Mouse (Mus musculus) C2C12 (cell line): Measurements from ENCODE around the gene Gprc5b. TPM values are rescaled to one million over a fixed set of nuclear protein-coding genes. Genes with fewer than 3 reads are reported as not detected.
A peak's percentile ranks its signal among the peaks of the same experiment; 100 is the strongest.

Experiments
- H3K27me3 ChIP-seq: one replicate; pipeline ENCODE4 v1.6.1; 2011; ENCODE audit not compliant: control insufficient read depth, insufficient read depth, insufficient read length
- H3K36me3 ChIP-seq: one replicate; pipeline ENCODE4 v1.6.1; 2011; ENCODE audit not compliant: control insufficient read depth, insufficient read depth
- H3K4me3 ChIP-seq: one replicate; pipeline ENCODE4 v1.5.1; 2011; ENCODE audit warnings: mild to moderate bottlenecking, control low read depth; ENCODE audit not compliant: poor library complexity, insufficient read depth, severe bottlenecking
- H3K79me2 ChIP-seq: one replicate; pipeline ENCODE4 v1.6.1; 2011; ENCODE audit not compliant: control insufficient read depth, insufficient read depth
- H3K79me3 ChIP-seq: one replicate; pipeline ENCODE4 v1.6.1; 2011; ENCODE audit warnings: low read depth, control low read depth
- H3ac ChIP-seq: one replicate; pipeline ENCODE3; 2011; ENCODE audit warnings: low read depth; ENCODE audit not compliant: control insufficient read depth, insufficient read length
- CEBPB ChIP-seq: IDR thresholded peaks from one replicate; pipeline ENCODE4 v1.6.1; 2011; ENCODE audit warnings: low read depth, mild to moderate bottlenecking, control low read depth, moderate library complexity
- CTCF ChIP-seq: IDR thresholded peaks from one replicate; pipeline ENCODE4 v1.5.1; 2011; ENCODE audit not compliant: control insufficient read depth, insufficient read depth, insufficient read length
- FOSL1 ChIP-seq: IDR thresholded peaks from one replicate; pipeline ENCODE4 v1.8.0; 2011; ENCODE audit warnings: mild to moderate bottlenecking, low read length; ENCODE audit not compliant: poor library complexity, insufficient read depth, severe bottlenecking
- MAX ChIP-seq: IDR thresholded peaks from one replicate; pipeline ENCODE4 v1.6.1; 2011; ENCODE audit warnings: mild to moderate bottlenecking, control low read depth
- MYOD1 ChIP-seq: IDR thresholded peaks from one replicate; pipeline ENCODE4 v1.6.1; 2011; ENCODE audit warnings: low read depth; ENCODE audit not compliant: control insufficient read depth, insufficient read length
- MYOG ChIP-seq: IDR thresholded peaks from one replicate; pipeline ENCODE4 v1.6.1; 2011; ENCODE audit not compliant: control insufficient read depth, insufficient read length; ENCODE audit errors: extremely low read depth
- USF1 ChIP-seq: IDR thresholded peaks from one replicate; pipeline ENCODE4 v1.6.1; 2011; ENCODE audit warnings: low read depth, mild to moderate bottlenecking, control low read depth, moderate library complexity
- long read RNA-seq, 2 experiments: library from polyadenylated mRNA; unstranded; transcript quantifications; one replicate each; pipeline ENCODE4 v2.0.0; 2019 to 2020
- polyA plus RNA-seq: library from polyadenylated mRNA; unstranded; fragments of >200 nt; fragmentation: generic; extraction: Trizol; gene quantifications from one replicate; pipeline ENCODE4 v1.2.1, GENCODE M21; 2012; ENCODE audit warnings: missing spikeins

The Gprc5b gene
- 31.3 TPM for polyA plus RNA-seq
- long read RNA-seq, experiment 1, full-length matches to known transcripts, result 2 of 10 reads
- long read RNA-seq, experiment 1, partial matches to known transcripts, result 1 of 10 reads
- long read RNA-seq, experiment 1, other reads (novel, unspliced or antisense), result 7 of 10 reads
- long read RNA-seq, experiment 2, full-length matches to known transcripts, result 54 of 79 reads
- long read RNA-seq, experiment 2, partial matches to known transcripts, result 3 of 79 reads
- long read RNA-seq, experiment 2, other reads (novel, unspliced or antisense), result 22 of 79 reads

GRCm38 (mm10) chr7:118995007-118995406 is at the start of gene Gprc5b:
Gene Gprc5b (minus strand): TSS chr7:118995211.
- Histone ChIP-seq H3K79me3 (peaks cover 16% of the 10 kb centered on the region), H3K4me3 (peak within 1 kb of the TSS; percentile 51), H3K79me2 (peaks cover 43% of the 10 kb centered on the region), H3K36me3 (no peaks in the 10 kb centered on the region), H3K27me3 (no peaks in the 10 kb centered on the region), H3ac (peak within 1 kb of the TSS; percentile 86)
- no peak for TF ChIP-seq MAX
- TF ChIP-seq MYOD1, result no peak
- no peak for TF ChIP-seq FOSL1
- peak; percentile 80 for TF ChIP-seq CTCF
- no peak for TF ChIP-seq CEBPB
- no peak for TF ChIP-seq USF1
- no peak for TF ChIP-seq MYOG

- no peaks in the 10 kb centered on the region for H3K79me2 ChIP-seq
- TF ChIP-seq CTCF (no peak), MAX (no peak), FOSL1 (no peak), MYOD1 (no peak), USF1 (no peak), MYOG (no peak), CEBPB (no peak)
- H3K27me3 ChIP-seq, result no peaks in the 10 kb centered on the region
- no peak overlapping the region for H3K4me3 ChIP-seq
- no peak overlapping the region for H3ac ChIP-seq
- H3K36me3 ChIP-seq, result no peaks in the 10 kb centered on the region
- no peaks in the 10 kb centered on the region for H3K79me3 ChIP-seq
Measured at GRCm38 (mm10) chr7:119041502-119041901, 46.5 kb upstream of the Gprc5b start.

- Histone ChIP-seq H3ac (no peak overlapping the region), H3K36me3 (no peaks in the 10 kb centered on the region), H3K4me3 (no peak overlapping the region), H3K27me3 (no peaks in the 10 kb centered on the region), H3K79me2 (no peaks in the 10 kb centered on the region), H3K79me3 (no peaks in the 10 kb centered on the region)
- TF ChIP-seq CTCF, result no peak
- TF ChIP-seq MYOD1, result no peak
- TF ChIP-seq FOSL1, result no peak
- no peak for TF ChIP-seq USF1
- no peak for TF ChIP-seq MAX
- no peak for TF ChIP-seq MYOG
- no peak for TF ChIP-seq CEBPB
Measured at GRCm38 (mm10) chr7:119037581-119037980, 42.6 kb upstream of the Gprc5b start.

- H3K79me2 ChIP-seq, result no peaks in the 10 kb centered on the region
- no peak overlapping the region for H3ac ChIP-seq
- H3K27me3 ChIP-seq, result no peaks in the 10 kb centered on the region
- no peaks in the 10 kb centered on the region for H3K79me3 ChIP-seq
- H3K4me3 ChIP-seq, result no peak overlapping the region
- no peaks in the 10 kb centered on the region for H3K36me3 ChIP-seq
- TF ChIP-seq CTCF (no peak), FOSL1 (no peak), USF1 (no peak), MYOD1 (no peak), MYOG (no peak), CEBPB (no peak), MAX (no peak)
Measured at GRCm38 (mm10) chr7:119034243-119034961, 39.4 kb upstream of the Gprc5b start.

GRCm38 (mm10) chr7:119023394-119023921 is 28.4 kb upstream of the Gprc5b start:
- Histone ChIP-seq H3K79me2 (no peaks in the 10 kb centered on the region), H3K27me3 (peaks cover 3% of the 10 kb centered on the region), H3K79me3 (no peaks in the 10 kb centered on the region), H3K36me3 (no peaks in the 10 kb centered on the region), H3ac (no peak overlapping the region), H3K4me3 (no peak overlapping the region)
- no peak for TF ChIP-seq MYOD1
- TF ChIP-seq CTCF, result no peak
- TF ChIP-seq MYOG, result no peak
- no peak for TF ChIP-seq USF1
- no peak for TF ChIP-seq MAX
- no peak for TF ChIP-seq CEBPB
- TF ChIP-seq FOSL1, result no peak
